Mouse (Mus musculus) gastrocnemius, postnatal 25 days (tissue): ENCODE measurements around the gene Dusp3. TPM values are rescaled to one million over a fixed set of nuclear protein-coding genes. Genes with fewer than 3 reads are reported as not detected.
"Not testable (repeated sequence)": the region's sequence is repeated elsewhere in the genome, so short reads cannot be mapped to it uniquely, and the experiment has no call there.

Experiments used
- DNase-seq: peaks from one replicate; pipeline ENCODE4 v3.0.0; 2022
- total RNA-seq, 2 experiments: library from RNA; stranded (reverse); gene quantifications; 1 replicate in 1 of 2; 2 replicates in 1 of 2; pipeline ENCODE4 v1.2.3; 2021

Dusp3 gene
- total RNA-seq, 2 experiments from 2014 or later: 134 to 137 TPM

GRCm38 (mm10) chr11:102011510-102011909 is 24.7 kb upstream of the Dusp3 start:
- no peak for DNase-seq

DNA sequence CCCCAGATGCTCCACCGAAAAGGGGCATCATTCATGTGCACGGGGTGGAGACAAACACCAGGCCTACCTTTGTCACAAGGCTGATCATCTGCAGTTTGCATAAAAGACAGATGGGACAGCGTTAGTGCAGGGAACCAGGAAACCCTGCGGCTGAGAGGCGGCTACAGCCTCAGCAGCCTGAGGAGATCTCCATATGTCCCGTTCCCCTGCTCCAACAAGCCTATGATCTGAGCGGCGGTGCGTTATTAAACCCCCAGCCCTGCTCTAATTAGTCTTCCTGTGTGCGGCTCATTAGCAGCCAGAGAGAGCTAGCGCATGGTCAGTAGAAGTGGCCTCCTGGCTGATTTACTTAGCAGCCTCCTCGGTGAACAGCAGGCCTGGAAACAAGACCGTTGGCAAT is 23.3 kb upstream of the Dusp3 start:
- DNase-seq: no peak

- DNase-seq: no peak
These were observed 22.3 kb upstream of the Dusp3 start for GRCm38 (mm10) chr11:102008954-102009637.

- DNase-seq: no peak
These were observed 21.6 kb upstream of the Dusp3 start for GRCm38 (mm10) chr11:102008372-102008771.

DNA sequence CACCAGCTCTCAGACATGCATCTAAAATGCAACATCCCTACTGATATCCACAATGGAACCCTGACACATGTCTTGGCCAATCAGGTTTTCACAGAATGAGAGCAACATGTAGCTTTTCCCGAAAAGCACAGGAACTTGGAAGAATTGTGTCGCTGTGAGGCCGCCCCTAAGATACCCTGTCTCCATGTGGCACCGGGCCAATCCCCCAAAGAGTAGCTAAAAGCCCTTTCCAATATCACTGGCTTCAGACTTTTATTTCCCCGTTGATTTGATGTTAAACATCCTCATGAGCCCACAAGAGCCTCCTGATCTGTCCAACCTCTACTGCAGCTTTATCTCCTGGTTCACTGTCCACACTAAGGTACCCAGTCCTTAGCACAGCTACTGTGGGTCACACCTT is 19.9 kb upstream of the Dusp3 start:
- no peak for DNase-seq

GRCm38 (mm10) chr11:102006271-102006670 is 19.5 kb upstream of the Dusp3 start:
- no peak for DNase-seq

DNA sequence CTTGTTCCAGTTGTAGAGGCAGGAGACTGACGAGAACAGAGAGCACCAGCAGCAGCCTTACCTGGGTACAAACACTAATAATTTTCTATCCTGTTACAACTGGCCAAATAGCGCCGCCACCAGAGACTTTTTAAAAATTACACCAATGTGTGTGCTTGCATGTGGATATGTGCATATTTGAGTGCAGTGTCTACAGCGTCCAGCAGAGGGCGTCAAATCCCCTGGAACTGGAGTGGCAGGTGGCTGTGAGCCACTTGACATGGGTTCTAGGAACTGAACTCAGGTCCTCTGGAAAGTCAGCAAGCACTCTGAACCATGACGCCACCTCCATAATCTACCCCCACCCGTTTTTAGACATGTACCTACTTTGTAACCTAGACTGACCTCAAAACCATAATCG is 17.4 kb upstream of the Dusp3 start:
- DNase-seq: no peak

DNA sequence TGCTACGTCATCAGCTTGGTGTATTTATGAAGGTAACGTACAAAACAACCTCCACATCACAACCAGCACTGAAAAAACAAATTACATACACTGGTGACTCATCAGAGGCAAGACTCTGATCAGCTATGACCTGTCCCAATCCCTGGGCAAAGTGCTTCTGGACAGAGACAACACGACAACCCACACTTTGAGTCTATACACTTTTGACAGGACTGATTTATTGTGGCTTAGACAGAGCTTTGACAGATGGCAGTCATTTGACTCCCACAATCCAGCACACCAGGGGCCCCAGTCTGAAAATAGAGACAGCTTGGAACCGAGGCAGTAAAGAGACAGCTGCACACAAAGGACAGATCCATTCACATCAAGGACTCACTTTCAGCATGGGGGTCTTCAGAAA is 12.7 kb upstream of the Dusp3 start:
- peak; percentile 49 for DNase-seq

DNA sequence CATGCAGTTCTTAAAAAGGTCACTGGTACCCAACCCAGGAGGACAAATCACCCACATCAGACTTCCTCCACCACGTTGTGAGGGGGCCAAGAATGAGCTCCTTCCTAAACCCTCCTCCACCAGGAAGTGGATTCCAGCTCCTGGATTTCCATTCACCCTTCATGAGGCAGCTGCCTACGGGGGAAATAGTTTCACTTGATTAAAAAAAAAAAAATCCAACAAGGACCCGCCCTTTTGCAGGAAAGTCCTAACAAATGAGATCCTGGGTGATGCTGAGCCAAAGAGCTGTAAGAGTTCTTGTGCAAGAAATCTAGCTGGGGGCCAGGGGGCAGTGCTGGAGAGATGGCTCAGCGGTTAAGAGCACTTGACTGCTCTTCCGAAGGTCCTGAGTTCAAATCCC is 11.4 kb upstream of the Dusp3 start:
- no peak for DNase-seq

DNA sequence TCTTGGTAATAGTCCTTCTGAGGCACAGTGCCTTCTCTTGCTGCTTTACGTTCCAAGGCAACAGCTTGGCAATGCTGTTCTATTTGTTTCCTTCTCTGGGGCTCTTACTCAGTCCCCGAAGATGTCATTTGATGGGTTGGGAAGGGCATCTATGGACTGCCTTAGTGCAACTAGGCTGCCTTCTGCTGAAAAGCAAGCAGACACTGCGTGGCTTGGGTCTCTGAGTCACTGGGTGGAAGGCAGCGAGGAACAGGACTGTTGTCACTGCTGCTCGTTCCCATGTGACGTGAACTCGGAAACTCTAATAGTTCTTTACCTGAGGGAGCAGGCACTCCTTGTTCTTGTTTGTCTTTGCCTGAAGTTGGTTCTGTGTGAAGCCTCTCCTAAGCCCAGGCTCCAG is 9.1 kb upstream of the Dusp3 start:
- no peak for DNase-seq

DNA sequence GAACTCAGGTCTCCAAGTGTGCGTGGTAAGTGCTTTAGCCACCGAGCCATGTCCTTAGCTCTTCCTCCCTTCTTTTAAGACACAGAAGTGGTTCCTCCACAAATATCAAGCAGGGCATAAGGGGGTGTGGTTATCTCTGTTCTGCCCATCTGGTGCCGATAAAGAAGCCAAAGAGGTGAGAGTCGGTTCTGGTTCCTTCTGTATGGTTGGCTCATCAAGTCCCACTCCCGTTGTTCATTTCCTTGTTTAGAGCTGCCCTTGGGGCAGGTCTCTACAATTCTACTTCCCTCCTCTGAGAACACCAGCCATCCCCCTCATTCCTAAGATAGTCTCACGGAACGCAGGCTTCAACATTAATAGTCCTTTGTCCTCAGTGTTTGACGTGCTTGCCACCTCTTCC is 7.3 kb upstream of the Dusp3 start:
- no peak for DNase-seq

DNA sequence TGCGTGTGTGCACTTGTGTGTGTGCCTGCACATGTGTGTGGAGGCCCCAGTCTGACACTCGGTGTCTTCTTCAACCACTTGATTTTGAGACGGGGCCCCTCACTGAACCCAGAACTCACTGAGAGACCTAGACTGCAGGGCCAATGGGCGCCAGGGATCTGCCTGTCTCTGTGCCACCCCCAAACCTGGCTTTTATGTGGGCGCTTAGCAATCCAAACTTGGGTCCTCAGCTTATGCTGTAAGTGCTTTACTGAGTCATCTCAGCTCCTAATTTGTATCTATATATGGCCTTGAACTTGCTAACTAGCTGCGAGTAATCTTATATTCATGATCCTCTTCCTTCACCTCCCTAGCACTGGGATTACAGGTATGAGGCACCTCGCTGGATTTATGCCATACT is 5.6 kb upstream of the Dusp3 start:
- no peak for DNase-seq

DNA sequence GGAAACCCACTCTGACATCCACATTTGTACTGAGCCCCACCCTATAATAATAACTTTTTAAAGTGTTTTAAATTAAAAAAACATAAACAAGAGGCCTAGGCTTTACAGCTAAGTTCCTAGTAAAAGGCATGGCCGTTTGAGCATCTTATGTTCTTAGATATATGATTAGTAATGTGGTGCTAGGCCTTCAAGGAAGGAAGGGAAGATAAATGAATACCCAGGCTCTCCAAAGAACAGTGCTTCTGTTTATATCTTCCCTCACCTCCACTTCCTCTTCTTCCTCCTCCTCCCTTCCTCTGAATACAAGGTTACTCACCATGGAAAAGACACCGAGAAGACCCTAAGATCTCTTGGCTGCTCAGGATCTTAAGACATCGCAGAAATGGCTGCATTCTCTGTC is 5.0 kb upstream of the Dusp3 start:
- no peak for DNase-seq

GRCm38 (mm10) chr11:101990244-101990643 is 3.4 kb upstream of the Dusp3 start:
- DNase-seq: no peak

- DNase-seq: peak; percentile 79
These were observed 823 bp downstream of the Dusp3 start for GRCm38 (mm10) chr11:101985990-101986389.

DNA sequence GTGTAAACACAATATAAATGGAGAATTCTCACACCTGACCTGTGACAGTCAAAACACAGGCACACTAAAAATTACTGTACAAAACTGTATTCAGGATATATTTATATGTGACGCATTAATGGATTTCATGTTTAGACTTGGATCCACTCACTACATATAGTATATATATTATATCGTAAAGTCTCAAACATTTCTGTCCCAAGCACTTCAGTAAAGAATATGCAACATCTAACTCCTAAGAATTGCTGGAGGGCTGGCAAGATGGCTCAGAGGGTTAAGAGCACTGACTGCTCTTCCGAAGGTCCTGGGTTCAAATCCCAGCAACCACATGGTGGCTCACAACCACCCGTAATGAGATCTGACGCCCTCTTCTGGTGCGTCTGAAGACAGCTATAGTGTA is 1.4 kb downstream of the Dusp3 start:
- DNase-seq: not testable (repeated sequence)

GRCm38 (mm10) chr11:101984054-101985025 is 2.5 kb downstream of the Dusp3 start, which contains the start of gene Cfap97d1:
Gene Cfap97d1 (plus strand): TSS chr11:101984279.
- DNase-seq: peak; percentile 93

DNA sequence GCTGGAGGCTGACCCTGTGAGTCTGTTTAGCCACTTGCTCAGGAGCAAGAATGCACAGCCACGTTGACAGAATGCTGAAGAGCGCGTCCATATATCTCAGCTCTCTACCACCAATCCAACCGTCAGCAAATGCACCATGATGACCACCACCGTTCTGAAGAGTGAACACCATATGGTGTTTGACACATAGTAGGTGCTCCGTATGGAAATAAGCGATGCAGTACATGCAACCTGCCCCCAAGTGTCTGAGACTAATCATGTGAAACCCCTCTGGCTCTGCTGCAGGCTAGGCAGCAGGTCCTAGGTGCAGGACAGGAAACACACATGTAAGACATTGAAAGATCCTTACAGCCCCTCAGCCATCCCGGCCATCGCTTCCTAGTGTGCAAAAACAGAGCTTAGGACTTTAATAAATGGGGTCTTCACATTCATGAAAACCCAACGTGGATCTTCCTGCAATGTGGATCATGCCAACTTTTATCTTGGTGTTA is 3.3 kb downstream of the Dusp3 start:
- no peak for DNase-seq

DNA sequence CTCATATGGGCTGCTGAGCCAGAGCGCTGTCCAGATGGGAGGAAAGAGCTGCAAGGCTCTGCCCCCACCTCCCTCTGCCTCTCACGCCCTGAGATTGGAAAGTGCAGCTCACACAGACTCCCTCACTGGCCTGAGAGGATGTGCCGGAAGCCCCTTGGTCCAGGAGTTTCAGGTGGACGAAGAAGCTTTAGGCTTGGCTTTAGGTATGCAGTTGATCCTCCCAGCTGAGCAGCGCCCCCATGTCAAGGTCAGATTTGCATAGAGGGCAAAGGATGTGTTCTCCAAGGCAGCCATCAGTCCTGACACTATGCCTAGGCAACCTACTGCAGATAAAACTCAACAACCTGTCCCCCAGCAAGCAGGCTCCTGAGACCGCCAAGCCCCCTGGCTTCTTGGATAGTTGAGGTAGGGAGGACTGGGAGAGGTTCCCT is 3.8 kb downstream of the Dusp3 start:
- DNase-seq: no peak

GRCm38 (mm10) chr11:101981850-101982249 is 5.0 kb downstream of the Dusp3 start:
- peak; percentile 57 for DNase-seq

- no peak for DNase-seq
These were observed 6.1 kb downstream of the Dusp3 start for GRCm38 (mm10) chr11:101980603-101981157.

DNA sequence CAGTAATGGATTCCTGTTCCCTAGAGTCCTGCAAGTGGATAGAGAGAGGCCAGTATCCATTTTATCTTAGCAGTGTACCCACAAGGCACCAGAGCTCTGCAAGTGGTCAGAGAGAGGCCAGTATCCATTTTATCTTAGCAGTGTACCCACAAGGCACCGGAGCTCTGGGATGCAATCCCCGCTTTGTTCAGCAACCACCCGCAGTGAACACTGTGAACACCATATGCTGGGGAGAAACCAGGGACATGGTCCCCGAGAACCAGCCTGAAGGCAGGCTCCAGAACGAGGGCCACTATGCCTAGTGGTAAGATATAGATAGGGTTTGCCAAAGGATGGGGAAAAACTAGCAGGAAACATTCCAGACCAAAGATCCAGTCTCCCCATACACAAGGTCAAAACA is 7.7 kb downstream of the Dusp3 start:
- no peak for DNase-seq

DNA sequence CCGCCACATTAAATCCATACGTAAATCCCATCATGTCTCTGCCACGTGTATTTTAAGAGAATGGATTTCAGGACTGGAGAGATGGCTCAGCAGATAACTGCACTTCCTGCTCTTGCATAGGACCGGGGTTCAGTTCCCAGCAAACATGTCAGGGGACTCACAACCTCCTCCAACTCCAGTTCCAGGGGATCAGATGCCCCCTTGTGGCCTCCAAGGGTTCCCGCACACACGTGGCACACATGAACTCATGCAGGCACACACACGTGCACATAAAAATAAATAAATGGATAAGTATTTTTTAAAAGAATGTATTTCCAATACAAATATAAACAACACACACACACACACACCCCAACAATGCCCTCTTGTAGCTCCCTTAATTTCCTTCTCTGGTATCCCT is 9.9 kb downstream of the Dusp3 start:
- no peak for DNase-seq
